Comparison of ENCODE assay signal across 8 mouse cellular contexts in the genomic region with DNA sequence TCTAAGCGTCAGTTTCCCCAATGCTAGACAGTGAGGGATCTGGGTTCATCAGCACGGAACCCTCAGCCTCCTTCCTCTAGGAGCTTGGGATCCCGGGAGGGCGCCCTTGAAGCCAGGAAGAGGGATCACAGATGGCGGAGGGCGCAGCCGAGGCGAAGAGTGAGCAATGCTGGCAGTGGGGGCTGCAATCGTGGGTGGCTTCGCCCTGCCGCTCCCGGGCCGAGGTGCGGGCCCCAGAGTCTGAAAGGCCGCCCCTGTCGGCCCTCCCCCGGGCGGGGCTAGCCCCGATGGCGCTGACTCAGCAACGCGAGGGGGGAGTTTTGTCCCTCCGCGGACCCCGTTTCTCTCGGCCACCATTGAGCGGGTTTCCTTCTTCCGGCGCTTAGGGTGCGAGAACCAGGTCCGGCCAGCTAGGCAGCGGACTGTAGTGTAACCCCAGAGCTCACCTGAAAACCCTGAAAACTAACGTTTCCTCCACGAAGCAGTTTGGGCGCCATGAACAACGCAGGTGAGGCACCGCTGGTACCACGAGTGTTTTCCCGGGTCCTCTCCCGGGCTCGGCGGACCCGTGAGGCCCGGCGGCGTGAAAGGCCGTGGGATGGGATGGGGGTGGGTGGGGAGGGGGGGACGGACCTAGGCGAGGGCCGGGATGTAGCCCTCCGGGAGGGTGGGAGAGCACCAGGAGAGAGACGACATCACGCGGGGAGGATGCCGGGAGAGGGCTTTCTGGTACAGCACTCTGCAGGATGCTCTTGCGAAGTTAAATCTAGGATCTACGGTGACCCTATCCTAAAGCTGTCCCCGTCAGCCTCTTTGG. TPM values are rescaled to one million over a fixed set of nuclear protein-coding genes. Genes with fewer than 3 reads are reported as not detected.
DNase-seq lines count a peak whose midpoint lies in the region; ATAC-seq and TF ChIP-seq lines count a peak whose summit lies in the region.

No protein-coding gene starts in this region.

- peak overlapping the region; percentile 70 for H3K27ac ChIP-seq in cortical plate, adult 2 months (ENCODE audit: insufficient read depth, low read length)

- 0 out of 2 replicates have a peak, but pooled peaks have one; percentile 27 for TF ChIP-seq POLR2A in cortical plate, adult 2 months (IDR thresholded peaks at IDR 0.05; ENCODE audit: extremely low read depth, insufficient read depth, low read length)

- peaks cover 3% of the 10 kb centered on the region for H3K4me1 ChIP-seq in cortical plate, adult 2 months (ENCODE audit: control insufficient read depth, insufficient read depth, low read length)

- peak overlapping the region; percentile 90 for H3K4me3 ChIP-seq in cortical plate, adult 2 months (ENCODE audit: insufficient read depth, low read length)

- TF ChIP-seq CTCF in cortical plate, adult 2 months (IDR thresholded peaks at IDR 0.05; ENCODE audit: extremely low read depth, insufficient read depth, low read length), result no peak

- intact Hi-C loops in left cerebral cortex, postnatal 10 days (cut with DNase I), result loop anchor here (5.0 kb wide), 1 partner anchor 158 kb away; no protein-coding TSS in a partner anchor

- peak; percentile 95 for DNase-seq in gastrocnemius, postnatal 10 days
- DNase-seq in left cerebral cortex, postnatal 10 days (ENCODE audit: extremely low spot score in 1 of 2, low spot score in 2 of 2), result peak; percentile 91 to 96
- peak; percentile 93 for DNase-seq in right cerebral cortex, postnatal 25 days
- DNase-seq in urinary bladder, postnatal 4 days (ENCODE audit: low spot score in 2 of 2), result peak; percentile 94 to 96

- ATAC-seq in activated CD4-positive, CD25-positive, alpha-beta regulatory T cell, adult 4 months, result peak; percentile 88
- peak; percentile 90 for ATAC-seq in inflammation-experienced regulatory T-cells, adult 6 months
- peak; percentile 97 for ATAC-seq in megakaryocyte-erythroid progenitor cell, adult 5-6 weeks (replicated peaks; ENCODE audit: low FRiP score, low TSS enrichment, poor library complexity, severe bottlenecking)

RNA-seq across cellular contexts. Expression of a gene that starts 21.0 kb away (rescaled TPM):
- 10 to 100 TPM; 77.1 to 98.7 TPM for polyA plus RNA-seq in activated CD4-positive, CD25-positive, alpha-beta regulatory T cell, adult 4 months (2017; shearing (Covaris generic))
- polyA plus RNA-seq in cortical plate, adult 2 months (2012; rRNA removed), result 37.7 and 38.1 TPM in 2 replicates
- 10 to 100 TPM; 59.2 to 63.5 TPM for total RNA-seq in gastrocnemius, postnatal 10 days (2021)
- 100 to 1,000 TPM in 1 of 3 experiments, 10 to 100 TPM in 2; 83.8 to 135 (median 88.1) TPM for polyA plus RNA-seq in inflammation-experienced regulatory T-cells, adult 6 months (2017; shearing (Covaris generic))
- 10 to 100 TPM; 89.0 to 90.1 TPM for total RNA-seq in left cerebral cortex, postnatal 10 days (2021)
- 59.7 and 60.5 TPM in 2 replicates for total RNA-seq in megakaryocyte-erythroid progenitor cell, adult 5-6 weeks (2014; fragmentation: Nextera tagmentation)
- total RNA-seq in megakaryocyte-erythroid progenitor cell, adult 5-6 weeks (2017), result 178 and 200 TPM in 2 replicates

RNA-seq across cellular contexts. Expression of a gene that starts 43.6 kb away (rescaled TPM):
- 1 to 10 TPM; 1.8 to 2.5 TPM for polyA plus RNA-seq in activated CD4-positive, CD25-positive, alpha-beta regulatory T cell, adult 4 months (2017; shearing (Covaris generic))
- not detected in 2 replicates for polyA plus RNA-seq in cortical plate, adult 2 months (2012; rRNA removed)
- total RNA-seq in gastrocnemius, postnatal 10 days (2021), result under 1 TPM; 0.41 to 0.52 TPM
- 1 to 10 TPM in 2 of 3 experiments, under 1 TPM in 1; 0.42 to 2.8 (median 1.1) TPM for polyA plus RNA-seq in inflammation-experienced regulatory T-cells, adult 6 months (2017; shearing (Covaris generic))
- not detected for total RNA-seq in left cerebral cortex, postnatal 10 days (2021)
- total RNA-seq in megakaryocyte-erythroid progenitor cell, adult 5-6 weeks (2014; fragmentation: Nextera tagmentation), result not detected in 2 replicates
- not detected in 2 replicates for total RNA-seq in megakaryocyte-erythroid progenitor cell, adult 5-6 weeks (2017)

RNA-seq across cellular contexts. Expression of a gene that starts 52.8 kb away (rescaled TPM):
- not detected for polyA plus RNA-seq in activated CD4-positive, CD25-positive, alpha-beta regulatory T cell, adult 4 months (2017; shearing (Covaris generic))
- polyA plus RNA-seq in cortical plate, adult 2 months (2012; rRNA removed), result 0.04 TPM in 1 of 2 replicates, not detected in the other
- total RNA-seq in gastrocnemius, postnatal 10 days (2021), result 1 to 10 TPM in 1 of 2 experiments, under 1 TPM in 1; 0.79 to 1.2 TPM
- polyA plus RNA-seq in inflammation-experienced regulatory T-cells, adult 6 months (2017; shearing (Covaris generic)), result not detected
- 1 to 10 TPM in 1 of 2 experiments, under 1 TPM in 1; 0.66 to 1.1 TPM for total RNA-seq in left cerebral cortex, postnatal 10 days (2021)
- not detected in 2 replicates for total RNA-seq in megakaryocyte-erythroid progenitor cell, adult 5-6 weeks (2014; fragmentation: Nextera tagmentation)
- 0.09 and 1.8 TPM in 2 replicates for total RNA-seq in megakaryocyte-erythroid progenitor cell, adult 5-6 weeks (2017)

Comparison
In these comparisons a context has a peak if more than half of its experiments do, and no peak if none do; other contexts are left out.
1. Peak in every context shown above with its lines: DNase-seq, ATAC-seq, H3K4me3 ChIP-seq and H3K27ac ChIP-seq.